Mouse (Mus musculus) limb, embryonic 14.5 days (tissue): ENCODE results near the gene Pkn1. TPM values are rescaled to one million over a fixed set of nuclear protein-coding genes. Genes with fewer than 3 reads are reported as not detected.

Source experiments
- ATAC-seq: fragments of 200-750 bp; cut with Nextera tagmentation; 2 replicates; pipeline ENCODE4 v1.8.0; 2017; ENCODE audit warnings: low read depth, moderate number of reproducible peaks, moderate TSS enrichment; ENCODE audit not compliant: low FRiP score
- DNase-seq: peaks from one replicate; pipeline ENCODE4 v3.0.0-alpha.2; 2015; ENCODE audit warnings: low spot score
- H3K27ac ChIP-seq: fragments of 300-500 bp; sonication (generic); replicated peaks from 2 replicates; pipeline ENCODE4 v1.5.1; 2014; ENCODE audit warnings: low read depth, mild to moderate bottlenecking, low read length, moderate library complexity, mixed read lengths
- H3K27me3 ChIP-seq: fragments of 300-500 bp; sonication (generic); 2 replicates; pipeline ENCODE4 v1.6.1; 2014; ENCODE audit warnings: low read length, mixed read lengths; ENCODE audit not compliant: control insufficient read depth, insufficient read depth
- H3K36me3 ChIP-seq: fragments of 300-500 bp; sonication (generic); 2 replicates; pipeline ENCODE4 v1.6.1; 2014; ENCODE audit warnings: mild to moderate bottlenecking, low read length, moderate library complexity, mixed read lengths; ENCODE audit not compliant: control insufficient read depth, insufficient read depth
- H3K4me1 ChIP-seq: fragments of 300-500 bp; sonication (generic); 2 replicates; pipeline ENCODE4 v1.6.1; 2014; ENCODE audit warnings: antibody characterized with exemption, low read length, mixed read lengths; ENCODE audit not compliant: control insufficient read depth, insufficient read depth
- H3K4me2 ChIP-seq: fragments of 300-500 bp; sonication (generic); replicated peaks from 2 replicates; pipeline ENCODE4 v1.6.1; 2014; ENCODE audit warnings: low read depth, mild to moderate bottlenecking, low read length, moderate library complexity; ENCODE audit not compliant: severe bottlenecking
- H3K4me3 ChIP-seq: fragments of 300-500 bp; sonication (generic); replicated peaks from 2 replicates; pipeline ENCODE4 v1.5.1; 2014; ENCODE audit warnings: low read length
- H3K9ac ChIP-seq: fragments of 300-500 bp; sonication (generic); 2 replicates; pipeline ENCODE4 v1.6.1; 2014; ENCODE audit warnings: mild to moderate bottlenecking, low read depth, low read length, moderate library complexity; ENCODE audit not compliant: severe bottlenecking
- H3K9me3 ChIP-seq: fragments of 300-500 bp; sonication (generic); 2 replicates; pipeline ENCODE4 v1.6.1; 2016; ENCODE audit warnings: low read length; ENCODE audit not compliant: control insufficient read depth
- POLR2A ChIP-seq: fragments of 200-500 bp; IDR thresholded peaks from 2 replicates; pipeline ENCODE4 v1.8.0; 2012; ENCODE audit warnings: inconsistent platforms, mild to moderate bottlenecking, moderate library complexity, borderline replicate concordance; ENCODE audit not compliant: insufficient read depth, insufficient read length; ENCODE audit errors: extremely low read depth
- WGBS: fragments of 180-500 bp; shearing (Covaris S2); extraction: QIAGEN DNeasy Blood & Tissue Kit; methylation state at CpG from one replicate; pipeline ENCODE4 v1.1.7; 2014; 5-methylcytosine and 5-hydroxymethylcytosine counted together
- polyA plus RNA-seq, 2 experiments: library from polyadenylated mRNA; depleted of rRNA in 1 of 2; stranded (reverse) in 1 of 2; unstranded in 1 of 2; fragments of >200 nt; fragmentation: Nextera tagmentation in 1 of 2; extraction: Ambion mirVana in 1 of 2; gene quantifications; 2 replicates each; pipeline versions ENCODE4 v1.2.1 to v1.2.3; 2012 to 2014

Pkn1 gene
- polyA plus RNA-seq, 2 experiments: 24.3 to 46.9 TPM

- peak overlapping the region; percentile 68; the same call in 1 of the 2 replicates for H3K9ac ChIP-seq
- H3K4me1 ChIP-seq: peaks cover 31% of the 10 kb centered on the region
- ATAC-seq: no peak
- no peak for DNase-seq
- H3K27me3 ChIP-seq: no peaks in the 10 kb centered on the region
- peak overlapping the region; percentile 70 for H3K4me2 ChIP-seq
- H3K36me3 ChIP-seq: no peaks in the 10 kb centered on the region
- 0 out of 2 replicates have a peak overlapping the region, but pooled peaks have one; percentile 20 for H3K27ac ChIP-seq
- 73% methylated on average over 19 of the region's 19 CpGs for WGBS
- peak overlapping the region; percentile 46 for H3K4me3 ChIP-seq
- H3K9me3 ChIP-seq: no peaks in the 10 kb centered on the region
- no peak for TF ChIP-seq POLR2A
Observed at GRCm38 (mm10) chr8:83741849-83742655, 43.1 kb upstream of the Pkn1 start.

DNA sequence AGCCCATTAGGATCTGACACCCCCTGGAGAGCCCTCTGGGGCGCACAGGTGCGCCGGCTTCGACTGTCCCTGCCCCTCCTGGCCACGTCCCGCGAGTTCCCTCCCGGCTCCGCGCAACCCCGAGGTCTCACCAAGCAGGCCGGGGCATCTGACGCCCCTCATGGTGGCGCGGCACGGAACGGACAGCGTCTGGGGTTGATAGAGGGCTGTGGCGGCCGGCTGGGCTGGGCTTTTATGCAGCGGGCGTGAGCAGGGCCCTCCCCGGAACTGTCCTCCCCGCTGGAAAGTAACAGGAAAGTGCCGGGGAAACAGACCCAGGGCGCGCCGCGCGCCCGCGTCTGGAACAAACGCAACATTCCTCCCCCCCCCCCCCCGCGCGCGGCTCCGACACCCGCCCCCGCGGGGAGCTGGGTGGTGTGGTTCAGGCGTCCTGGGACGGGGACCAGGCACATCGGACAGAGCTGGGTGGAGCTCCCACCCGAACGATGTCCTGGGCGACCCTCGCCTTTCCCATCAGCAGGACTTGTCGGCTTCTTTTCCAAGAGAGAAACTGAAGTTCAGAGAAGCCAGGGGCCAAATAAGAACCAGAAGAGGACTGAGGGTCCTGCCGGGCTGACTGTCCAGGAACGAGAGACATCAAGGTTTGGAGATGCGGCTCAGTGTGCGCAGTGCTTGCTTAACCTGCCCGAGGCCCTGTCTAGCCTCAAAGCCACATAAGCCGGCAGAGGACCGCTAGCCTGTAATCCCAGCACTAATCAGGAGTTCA is 42.2 kb upstream of the Pkn1 start, which contains the start of gene Adgre5:
Gene Adgre5 (minus strand): TSS at position 351 of the 766 bp plus-strand sequence.
- DNase-seq (peak; percentile 59), ATAC-seq (peak; percentile 66)
- no peak for TF ChIP-seq POLR2A
- 2% methylated on average over 36 of the region's 56 CpGs for WGBS
- Histone ChIP-seq H3K9me3 (no peaks in the 10 kb centered on the region), H3K36me3 (no peaks in the 10 kb centered on the region), H3K9ac (peak within 1 kb of the TSS; percentile 68), H3K4me2 (peak within 1 kb of the TSS; percentile 70), H3K27ac (peak within 1 kb of the TSS; percentile 59; the same call in 1 of the 2 replicates), H3K4me1 (peaks cover 31% of the 10 kb centered on the region), H3K4me3 (peak within 1 kb of the TSS; percentile 46), H3K27me3 (no peaks in the 10 kb centered on the region)

GRCm38 (mm10) chr8:83740586-83740975 is 41.6 kb upstream of the Pkn1 start:
- ATAC-seq (no peak), DNase-seq (no peak)
- Histone ChIP-seq H3K9ac (peak overlapping the region; percentile 68), H3K27me3 (no peaks in the 10 kb centered on the region), H3K4me2 (peak overlapping the region; percentile 70), H3K4me1 (peaks cover 31% of the 10 kb centered on the region), H3K9me3 (no peaks in the 10 kb centered on the region), H3K36me3 (no peaks in the 10 kb centered on the region), H3K27ac (peak overlapping the region; percentile 45; the same call in 1 of the 2 replicates), H3K4me3 (peak overlapping the region; percentile 46)
- no peak for TF ChIP-seq POLR2A
- WGBS: 23% methylated on average over 3 of the region's 3 CpGs

- 0 out of 2 replicates have a peak, but pooled peaks have one; percentile 27 for ATAC-seq
- no peaks in the 10 kb centered on the region for H3K36me3 ChIP-seq
- H3K27me3 ChIP-seq: no peaks in the 10 kb centered on the region
- WGBS: 31% methylated on average over 8 of the region's 8 CpGs
- peak overlapping the region; percentile 68; the same call in 1 of the 2 replicates for H3K9ac ChIP-seq
- DNase-seq: no peak
- peak overlapping the region; percentile 46 for H3K4me3 ChIP-seq
- H3K4me2 ChIP-seq: peak overlapping the region; percentile 70
- no peak for TF ChIP-seq POLR2A
- no peaks in the 10 kb centered on the region for H3K9me3 ChIP-seq
- peaks cover 31% of the 10 kb centered on the region for H3K4me1 ChIP-seq
- H3K27ac ChIP-seq: peak overlapping the region; percentile 59
Observed at GRCm38 (mm10) chr8:83739711-83740468, 40.9 kb upstream of the Pkn1 start.
